Mouse (Mus musculus) lung, embryonic 14.5 days (tissue): ENCODE results near the gene Mosmo. TPM values are rescaled to one million over a fixed set of nuclear protein-coding genes. Genes with fewer than 3 reads are reported as not detected.
A peak's percentile ranks its signal among the peaks of the same experiment; 100 is the strongest.

Source experiments
- ATAC-seq: fragments of 200-750 bp; cut with Nextera tagmentation; 2 replicates; pipeline ENCODE4 v1.8.0; 2017; ENCODE audit warnings: mild to moderate bottlenecking, moderate TSS enrichment, moderate library complexity; ENCODE audit not compliant: insufficient read depth
- DNase-seq: peaks from one replicate; pipeline ENCODE4 v3.0.0-alpha.2; 2015
- H3K27ac ChIP-seq: fragments of 300-500 bp; sonication (generic); 2 replicates; pipeline ENCODE4 v1.5.1; 2014; ENCODE audit warnings: low read depth, mild to moderate bottlenecking, moderate library complexity
- H3K27me3 ChIP-seq: fragments of 300-500 bp; sonication (generic); 2 replicates; pipeline ENCODE4 v1.6.1; 2014; ENCODE audit warnings: low read length, control low read depth; ENCODE audit not compliant: insufficient read depth
- H3K36me3 ChIP-seq: fragments of 300-500 bp; sonication (generic); 2 replicates; pipeline ENCODE4 v1.6.1; 2014; ENCODE audit warnings: control low read depth; ENCODE audit not compliant: insufficient read depth
- H3K4me1 ChIP-seq: fragments of 300-500 bp; sonication (generic); 2 replicates; pipeline ENCODE4 v1.6.1; 2014; ENCODE audit warnings: antibody characterized with exemption, control low read depth; ENCODE audit not compliant: insufficient read depth
- H3K4me2 ChIP-seq: fragments of 300-500 bp; sonication (generic); 2 replicates; pipeline ENCODE4 v1.6.1; 2014; ENCODE audit warnings: mild to moderate bottlenecking
- H3K4me3 ChIP-seq: fragments of 300-500 bp; sonication (generic); 2 replicates; pipeline ENCODE4 v1.5.1; 2014; ENCODE audit warnings: low read depth, low read length
- H3K9ac ChIP-seq: fragments of 300-500 bp; sonication (generic); 2 replicates; pipeline ENCODE4 v1.6.1; 2014
- H3K9me3 ChIP-seq: fragments of 300-500 bp; sonication (generic); 2 replicates; pipeline ENCODE4 v1.6.1; 2016; ENCODE audit warnings: low read depth, low read length, control low read depth
- CTCF ChIP-seq: IDR thresholded peaks from 2 replicates; pipeline ENCODE4 v1.5.1; 2016; ENCODE audit warnings: antibody characterized with exemption, low read depth
- WGBS: fragments of 180-500 bp; shearing (Covaris S2); extraction: QIAGEN DNeasy Blood & Tissue Kit; methylation state at CpG from one replicate; pipeline ENCODE4 v1.1.7; 2014; 5-methylcytosine and 5-hydroxymethylcytosine counted together
- polyA plus RNA-seq: library from polyadenylated mRNA; unstranded; fragments of >200 nt; fragmentation: Nextera tagmentation; extraction: Ambion mirVana; gene quantifications from 2 replicates; pipeline ENCODE4 v1.2.1, GENCODE M21; 2014

Mosmo gene
- polyA plus RNA-seq, 1 experiment from 2014 or later: 15.3 TPM

DNA sequence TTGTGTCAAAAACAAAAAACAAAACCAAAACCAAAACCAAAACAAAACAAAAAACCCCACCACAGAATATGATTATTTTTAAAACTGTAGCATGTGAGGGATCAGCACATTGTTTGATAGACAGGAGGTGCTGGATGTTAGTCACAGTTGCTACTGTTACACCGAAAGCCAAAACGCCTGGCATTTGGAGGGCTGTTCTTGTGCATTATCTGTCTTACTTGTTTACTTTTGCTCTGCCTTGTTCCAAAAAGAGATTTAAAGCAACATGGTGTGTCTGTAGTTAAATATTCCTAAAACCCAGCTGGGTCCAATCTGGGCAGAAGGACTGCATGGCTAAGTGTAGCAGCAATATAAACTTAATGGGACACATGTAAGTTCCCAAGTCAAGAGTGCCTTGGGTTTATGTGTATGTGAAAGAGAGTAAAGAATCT is 7.3 kb downstream of the Mosmo start:
- no peak for TF ChIP-seq CTCF
- no peaks in the 10 kb centered on the region for H3K27me3 ChIP-seq
- H3K9ac ChIP-seq: no peak overlapping the region
- no peak overlapping the region for H3K4me3 ChIP-seq
- no peaks in the 10 kb centered on the region for H3K9me3 ChIP-seq
- H3K4me1 ChIP-seq: peaks cover 7% of the 10 kb centered on the region
- peak; percentile 67 for DNase-seq
- WGBS: 28% methylated on average over 2 of the region's 2 CpGs
- H3K36me3 ChIP-seq: 0 out of 2 replicates have a peak, but pooled peaks cover 3% of the 10 kb centered on the region
- H3K4me2 ChIP-seq: no peak overlapping the region
- H3K27ac ChIP-seq: no peak overlapping the region
- peak; percentile 88; the same call in 1 of the 2 replicates for ATAC-seq

DNA sequence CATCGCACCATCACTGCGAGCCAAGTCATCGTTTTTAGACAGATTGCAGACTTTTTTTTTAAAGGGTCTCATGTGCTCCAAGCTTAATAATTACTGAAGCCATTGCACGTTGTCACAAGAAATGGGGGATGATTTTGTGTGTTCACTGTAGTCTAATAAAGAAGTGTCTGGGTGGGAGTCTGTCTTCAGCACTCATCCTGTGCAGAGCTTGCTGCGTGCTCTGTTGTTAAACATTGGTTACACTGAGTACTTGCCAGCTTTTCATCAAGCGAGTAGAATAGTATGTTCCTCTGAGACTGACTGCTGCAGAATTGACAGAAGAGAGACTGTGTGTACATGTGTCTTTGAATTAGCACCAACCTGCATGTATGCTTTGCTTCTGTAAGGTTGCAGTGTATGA is 7.8 kb downstream of the Mosmo start:
- WGBS: 54% methylated on average over 6 of the region's 6 CpGs
- Histone ChIP-seq H3K9me3 (no peaks in the 10 kb centered on the region), H3K36me3 (0 out of 2 replicates have a peak, but pooled peaks cover 3% of the 10 kb centered on the region), H3K9ac (no peak overlapping the region), H3K4me3 (no peak overlapping the region), H3K27me3 (no peaks in the 10 kb centered on the region), H3K4me2 (no peak overlapping the region), H3K27ac (no peak overlapping the region; the same call in 1 of the 2 replicates), H3K4me1 (peaks cover 7% of the 10 kb centered on the region)
- ATAC-seq (no peak), DNase-seq (peak; percentile 4)
- no peak for TF ChIP-seq CTCF

DNA sequence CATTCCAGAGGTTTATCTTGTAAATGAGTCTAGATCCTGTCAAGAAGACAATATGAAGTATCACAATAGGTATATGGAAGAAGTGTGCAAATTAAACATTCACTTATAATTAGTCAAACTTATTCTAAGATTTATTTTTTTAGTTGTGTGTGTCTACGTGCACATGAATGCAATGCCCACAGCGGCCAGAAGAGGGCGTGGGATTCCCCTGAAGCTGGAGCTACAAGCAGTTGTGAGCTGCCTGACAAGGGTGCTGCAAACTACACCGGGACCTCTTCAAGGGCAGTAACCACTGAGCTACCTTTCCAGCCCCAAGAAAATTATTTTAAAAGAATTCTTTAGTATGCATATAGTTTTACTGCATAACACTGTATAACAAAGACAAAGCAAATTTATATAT is 13.2 kb downstream of the Mosmo start:
- Histone ChIP-seq H3K27ac (no peak overlapping the region), H3K4me2 (no peak overlapping the region), H3K27me3 (no peaks in the 10 kb centered on the region), H3K9ac (no peak overlapping the region), H3K4me1 (peaks cover under 1% of the 10 kb centered on the region; the same call in 1 of the 2 replicates), H3K4me3 (no peak overlapping the region), H3K36me3 (peaks cover 6% of the 10 kb centered on the region; the same call in 1 of the 2 replicates), H3K9me3 (no peaks in the 10 kb centered on the region)
- DNase-seq (peak; percentile 14), ATAC-seq (no peak)
- WGBS: 70% methylated on average over 4 of the region's 4 CpGs
- peak; percentile 23; the same call in 1 of the 2 replicates for TF ChIP-seq CTCF

DNA sequence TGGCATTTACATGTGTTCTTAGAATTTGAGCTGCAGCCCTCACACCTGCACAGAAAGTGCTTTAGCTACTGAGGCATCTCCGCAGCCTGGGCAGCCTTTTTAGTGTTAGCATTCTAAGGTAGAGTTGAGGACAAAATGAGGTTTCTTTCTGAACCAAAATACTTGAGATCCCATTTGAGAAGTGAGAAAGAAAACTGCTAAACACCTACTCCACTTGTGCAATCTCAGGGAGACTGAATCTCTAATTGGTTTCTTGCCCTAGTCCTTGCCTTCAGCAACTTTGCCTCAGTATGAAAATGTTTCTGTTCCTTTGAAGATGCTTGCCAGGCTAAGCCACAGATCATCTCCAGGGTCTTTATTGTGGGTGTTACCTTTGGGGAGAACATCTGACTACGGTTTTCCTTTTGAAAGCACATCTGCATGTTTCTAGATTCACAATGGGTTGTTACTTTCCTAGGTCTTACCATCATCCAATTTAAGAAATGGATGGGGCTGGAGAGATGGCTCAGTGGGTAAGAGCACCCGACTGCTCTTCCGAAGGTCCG is 16.5 kb downstream of the Mosmo start:
- Histone ChIP-seq H3K9me3 (no peaks in the 10 kb centered on the region), H3K9ac (no peak overlapping the region), H3K4me2 (no peak overlapping the region), H3K36me3 (peaks cover 4% of the 10 kb centered on the region; the same call in 1 of the 2 replicates), H3K4me3 (no peak overlapping the region), H3K27me3 (no peaks in the 10 kb centered on the region), H3K4me1 (no peaks in the 10 kb centered on the region), H3K27ac (no peak overlapping the region)
- 94% methylated on average over 5 of the region's 5 CpGs for WGBS
- ATAC-seq (no peak), DNase-seq (no peak)
- TF ChIP-seq CTCF: no peak

DNA sequence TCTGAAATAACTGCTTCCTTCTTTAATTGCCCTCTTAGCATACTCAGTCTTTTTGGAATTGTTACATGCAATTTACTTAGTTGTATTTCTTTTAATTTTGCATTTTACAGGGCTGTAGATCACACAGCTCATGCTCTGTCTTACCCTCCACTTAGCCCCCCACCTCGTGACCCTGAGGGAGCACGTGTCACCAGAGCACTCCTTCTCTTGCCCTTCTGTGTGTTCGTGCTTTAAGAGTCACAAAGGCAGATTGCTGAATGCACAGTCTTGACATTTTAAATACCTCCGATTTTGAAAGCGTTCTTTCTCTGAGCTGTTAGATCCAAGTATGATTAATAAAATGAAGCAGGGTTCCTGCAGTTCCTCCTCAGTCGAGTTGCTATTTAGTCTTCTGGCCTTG is 17.8 kb downstream of the Mosmo start:
- no peak for TF ChIP-seq CTCF
- DNase-seq: no peak
- Histone ChIP-seq H3K9ac (no peak overlapping the region), H3K27ac (no peak overlapping the region), H3K4me3 (no peak overlapping the region), H3K9me3 (no peaks in the 10 kb centered on the region), H3K4me2 (no peak overlapping the region), H3K36me3 (peaks cover 4% of the 10 kb centered on the region; the same call in 1 of the 2 replicates), H3K27me3 (no peaks in the 10 kb centered on the region), H3K4me1 (no peaks in the 10 kb centered on the region)
- ATAC-seq: no peak
- 35% methylated on average over 6 of the region's 6 CpGs for WGBS

DNA sequence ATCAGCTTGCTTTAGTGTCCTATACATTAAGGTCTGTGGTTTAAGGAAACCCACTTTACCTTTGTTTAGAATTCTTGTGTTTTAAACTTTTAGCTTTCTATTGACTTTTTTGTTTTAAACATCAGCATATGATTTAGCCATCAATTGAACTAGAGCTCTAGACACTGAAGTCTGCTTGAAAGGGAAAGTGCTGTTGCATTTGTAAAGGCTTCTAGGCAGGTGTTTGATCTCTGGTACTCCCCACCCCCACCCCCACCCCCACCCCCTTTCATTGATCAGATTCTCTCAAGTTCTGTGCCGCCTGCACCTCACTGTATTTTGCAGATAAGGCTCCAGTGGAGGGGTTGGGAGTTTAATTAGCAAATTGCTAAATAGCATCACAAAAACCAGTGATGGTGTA is 18.2 kb downstream of the Mosmo start:
- ATAC-seq (no peak), DNase-seq (no peak)
- no peak for TF ChIP-seq CTCF
- Histone ChIP-seq H3K4me1 (no peaks in the 10 kb centered on the region), H3K27ac (no peak overlapping the region), H3K4me3 (no peak overlapping the region), H3K4me2 (no peak overlapping the region), H3K27me3 (no peaks in the 10 kb centered on the region), H3K36me3 (peaks cover 4% of the 10 kb centered on the region; the same call in 1 of the 2 replicates), H3K9me3 (no peaks in the 10 kb centered on the region), H3K9ac (no peak overlapping the region)
- 79% methylated on average over 1 of the region's 1 CpGs for WGBS

DNA sequence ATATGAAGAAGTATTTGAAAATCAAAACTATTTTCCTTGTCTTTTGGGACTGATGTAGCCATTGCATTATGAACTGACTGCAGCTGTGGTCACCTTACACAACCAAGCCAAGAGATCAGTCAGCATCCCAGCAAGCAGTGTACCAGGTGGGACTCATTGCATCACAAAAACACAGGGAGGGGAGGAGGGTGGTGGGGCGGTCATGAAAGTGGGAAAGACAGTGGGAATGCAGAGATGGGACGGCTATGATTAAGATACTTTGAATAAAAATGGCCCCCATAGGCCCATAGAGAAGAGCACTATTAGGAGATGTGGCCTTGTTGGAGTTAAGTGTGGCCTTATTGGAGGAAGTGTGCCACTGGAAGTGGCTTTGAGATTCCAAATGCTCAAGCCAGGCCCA is 18.9 kb downstream of the Mosmo start:
- no peak overlapping the region for H3K4me3 ChIP-seq
- H3K9me3 ChIP-seq: no peaks in the 10 kb centered on the region
- ATAC-seq (no peak), DNase-seq (no peak)
- H3K27ac ChIP-seq: no peak overlapping the region
- peaks cover 2% of the 10 kb centered on the region; the same call in 1 of the 2 replicates for H3K36me3 ChIP-seq
- no peak overlapping the region for H3K4me2 ChIP-seq
- no peaks in the 10 kb centered on the region for H3K27me3 ChIP-seq
- no peak overlapping the region for H3K9ac ChIP-seq
- TF ChIP-seq CTCF: no peak
- H3K4me1 ChIP-seq: no peaks in the 10 kb centered on the region
- WGBS: 93% methylated on average over 2 of the region's 2 CpGs
